36 mouse cellular contexts compared by ENCODE assay signal in genomic region chr7:108750673-108751072, GRCm38 (mm10). TPM values are rescaled to one million over a fixed set of nuclear protein-coding genes. Genes with fewer than 3 reads are reported as not detected.
"Had no signal": no experiment of that assay in that cellular context is flagged by ENCODE, and none has a peak within 500 bp of the region (broad histone marks: within the 10 kb centered on the region; RNA-seq: fewer than 3 reads in every experiment).

Gene Olfr513 (plus strand): TSS chr7:108750973.

- ATAC-seq: forebrain, embryonic 13.5 days; forebrain, embryonic 14.5 days; forebrain, embryonic 15.5 days; forebrain, embryonic 16.5 days; forebrain, postnatal 0 days had no signal

- H3K4me1 ChIP-seq: embryonic facial prominence, embryonic 10.5 days; embryonic facial prominence, embryonic 12.5 days; embryonic facial prominence, embryonic 13.5 days; embryonic facial prominence, embryonic 15.5 days; forebrain, embryonic 10.5 days; forebrain, embryonic 12.5 days; forebrain, embryonic 13.5 days; forebrain, embryonic 15.5 days had no signal

- H3K4me3 ChIP-seq: embryonic facial prominence, embryonic 10.5 days; embryonic facial prominence, embryonic 12.5 days; embryonic facial prominence, embryonic 13.5 days; embryonic facial prominence, embryonic 15.5 days; erythroblast, embryonic 14.5 days; forebrain, embryonic 10.5 days; forebrain, embryonic 12.5 days; forebrain, embryonic 13.5 days; forebrain, embryonic 15.5 days; gastrocnemius, adult 2 months; heart, adult 2 months had no signal

- H3K27ac ChIP-seq: embryonic facial prominence, embryonic 10.5 days; embryonic facial prominence, embryonic 12.5 days; embryonic facial prominence, embryonic 13.5 days; embryonic facial prominence, embryonic 15.5 days; forebrain, embryonic 10.5 days; forebrain, embryonic 12.5 days; forebrain, embryonic 13.5 days; forebrain, embryonic 15.5 days; gastrocnemius, adult 2 months; heart, adult 2 months had no signal

- H3K36me3 ChIP-seq: embryonic facial prominence, embryonic 10.5 days; embryonic facial prominence, embryonic 12.5 days; embryonic facial prominence, embryonic 13.5 days; embryonic facial prominence, embryonic 15.5 days; forebrain, embryonic 10.5 days; forebrain, embryonic 12.5 days; forebrain, embryonic 15.5 days had no signal

- DNase-seq: cerebellum, adult 8-10 months; cerebellum, adult 9-10 months; cerebellum, adult 9-11 months; cerebellum, postnatal 25 days; cerebellum, postnatal 36 days; embryo, embryonic 11 days; forebrain, postnatal 0 days; gastrocnemius, adult 2 months; gastrocnemius, postnatal 10 days; gastrocnemius, postnatal 14 days; gastrocnemius, postnatal 25 days; gastrocnemius, postnatal 36 days; heart, adult 11 months; heart, adult 18-20 months; heart, adult 2 months had no signal

- H3K4me2 ChIP-seq: embryonic facial prominence, embryonic 12.5 days; embryonic facial prominence, embryonic 13.5 days; embryonic facial prominence, embryonic 15.5 days; forebrain, embryonic 12.5 days; forebrain, embryonic 13.5 days; forebrain, embryonic 15.5 days had no signal

- H3K9ac ChIP-seq: embryonic facial prominence, embryonic 12.5 days; embryonic facial prominence, embryonic 13.5 days; embryonic facial prominence, embryonic 15.5 days; forebrain, embryonic 12.5 days; forebrain, embryonic 13.5 days; forebrain, embryonic 15.5 days; forebrain, postnatal 0 days had no signal

- H3K27me3 ChIP-seq: embryonic facial prominence, embryonic 12.5 days; embryonic facial prominence, embryonic 13.5 days; embryonic facial prominence, embryonic 15.5 days; forebrain, embryonic 12.5 days; forebrain, embryonic 13.5 days; forebrain, embryonic 15.5 days had no signal

- H3K9me3 ChIP-seq: embryonic facial prominence, embryonic 10.5 days; embryonic facial prominence, embryonic 12.5 days; embryonic facial prominence, embryonic 13.5 days; embryonic facial prominence, embryonic 15.5 days; forebrain, embryonic 10.5 days; forebrain, embryonic 12.5 days; forebrain, embryonic 13.5 days; forebrain, embryonic 15.5 days had no signal

RNA-seq across cellular contexts. Expression of gene Olfr513, which starts in this region (rescaled TPM):
- total RNA-seq: common myeloid progenitor, adult 5-6 weeks; forebrain, postnatal 0 days; gastrocnemius, adult 18-20 months; gastrocnemius, adult 2 months; gastrocnemius, postnatal 10 days; gastrocnemius, postnatal 14 days; gastrocnemius, postnatal 25 days; gastrocnemius, postnatal 36 days; gastrocnemius, postnatal 4 days; granulocyte monocyte progenitor cell, adult 5-6 weeks; heart, adult 18-20 months; heart, adult 2 months; heart, adult 8-10 months had no signal
- polyA plus RNA-seq: cortical plate, adult 2 months; embryonic facial prominence, embryonic 10.5 days; embryonic facial prominence, embryonic 11.5 days; embryonic facial prominence, embryonic 12.5 days; embryonic facial prominence, embryonic 13.5 days; erythroblast, embryonic 14.5 days; forebrain, embryonic 10.5 days; forebrain, embryonic 11.5 days; forebrain, embryonic 12.5 days; forebrain, embryonic 13.5 days; forebrain, embryonic 14.5 days; forebrain, embryonic 15.5 days; forebrain, embryonic 16.5 days; forebrain, postnatal 0 days; frontal cortex, adult 2 months; gonadal fat pad, adult 2 months; heart, adult 2 months had no signal
